Comparison of ENCODE assay signal across 26 mouse cellular contexts in the genomic region with DNA sequence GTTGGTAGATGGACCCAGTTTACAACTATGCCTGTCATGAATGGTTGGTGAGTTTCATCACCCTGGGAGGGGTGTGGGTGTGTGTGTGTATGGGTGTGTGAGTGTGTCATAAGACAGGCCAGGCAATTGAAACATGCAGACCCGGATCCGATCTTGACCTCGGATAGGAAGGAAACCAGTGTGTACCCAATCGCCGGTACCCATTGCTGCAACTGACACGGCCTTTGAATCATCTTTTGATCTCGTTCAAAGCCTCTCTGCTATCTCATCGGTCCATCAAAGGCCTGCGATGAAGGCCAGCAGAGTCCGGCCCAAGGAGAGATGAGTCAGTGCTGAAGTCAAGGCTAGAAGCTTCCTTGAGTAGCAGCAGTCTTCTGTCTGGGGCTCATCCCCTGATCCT.
DNase-seq lines count a peak whose midpoint lies in the region; ATAC-seq and TF ChIP-seq lines count a peak whose summit lies in the region.
"Had no signal": no experiment of that assay in that cellular context is flagged by ENCODE, and none has a peak within 500 bp of the region (broad histone marks: within the 10 kb centered on the region; RNA-seq: fewer than 3 reads in every experiment).

No protein-coding gene starts in this region.

- no peak overlapping the region for H3K9ac ChIP-seq in midbrain, embryonic 16.5 days (ENCODE audit: low read depth, low read length)
- H3K9ac ChIP-seq: embryonic facial prominence, embryonic 15.5 days; forebrain, embryonic 15.5 days; heart, embryonic 15.5 days; neural tube, embryonic 13.5 days had no signal

- no peak overlapping the region for H3K4me3 ChIP-seq in gastrocnemius, adult 2 months
- no peak overlapping the region for H3K4me3 ChIP-seq in lung, adult 2 months (replicated peaks; ENCODE audit: extremely low read depth, low read depth, low read length)
- H3K4me3 ChIP-seq in midbrain, embryonic 16.5 days (ENCODE audit: low read depth, low read length): no peak overlapping the region
- H3K4me3 ChIP-seq: embryonic facial prominence, embryonic 15.5 days; forebrain, embryonic 15.5 days; heart, embryonic 15.5 days; limb, embryonic 10.5 days; megakaryocyte, embryonic 14.5 days; myocyte; neural tube, embryonic 13.5 days had no signal

- WGBS in lung, adult 2 months: 56% methylated on average over 10 of the region's 10 CpGs
- 88% methylated on average over 10 of the region's 10 CpGs for WGBS in midbrain, embryonic 16.5 days

- no peaks in the 10 kb centered on the region for H3K27me3 ChIP-seq in midbrain, embryonic 16.5 days (ENCODE audit: control insufficient read depth, insufficient read depth, low read depth, low read length)
- H3K27me3 ChIP-seq: embryonic facial prominence, embryonic 15.5 days; forebrain, embryonic 15.5 days; neural tube, embryonic 13.5 days had no signal

- H3K9me3 ChIP-seq in midbrain, embryonic 16.5 days (replicated peaks; ENCODE audit: control insufficient read depth, low read length, poor library complexity, severe bottlenecking): no peaks in the 10 kb centered on the region
- H3K9me3 ChIP-seq: embryonic facial prominence, embryonic 15.5 days; forebrain, embryonic 15.5 days; heart, embryonic 15.5 days; limb, embryonic 10.5 days; megakaryocyte, embryonic 14.5 days; neural tube, embryonic 13.5 days had no signal

- no peak for TF ChIP-seq POLR2A in lung, adult 2 months (IDR thresholded peaks at IDR 0.05; ENCODE audit: borderline replicate concordance, extremely low read depth, low read depth, low read length)

- ATAC-seq in megakaryocyte progenitor cell, adult 5-6 weeks (replicated peaks; ENCODE audit: poor library complexity): peak; percentile 47
- no peak for ATAC-seq in midbrain, embryonic 16.5 days
- ATAC-seq: CD4-positive, CD25-positive, alpha-beta regulatory T cell, adult 4 months; forebrain, embryonic 15.5 days; hindbrain, postnatal 0 days; intestine, embryonic 16.5 days had no signal

- H3K4me2 ChIP-seq in midbrain, embryonic 16.5 days (ENCODE audit: low read length): no peak overlapping the region
- H3K4me2 ChIP-seq: embryonic facial prominence, embryonic 15.5 days; forebrain, embryonic 15.5 days; heart, embryonic 15.5 days; neural tube, embryonic 13.5 days had no signal

- TF ChIP-seq CTCF in gastrocnemius, adult 2 months (IDR thresholded peaks at IDR 0.05): no peak
- TF ChIP-seq CTCF in lung, adult 2 months (IDR thresholded peaks at IDR 0.05; ENCODE audit: insufficient read depth, low read length): no peak

- H3K27ac ChIP-seq in gastrocnemius, adult 2 months: no peak overlapping the region
- no peak overlapping the region for H3K27ac ChIP-seq in midbrain, embryonic 16.5 days (ENCODE audit: low read length)
- H3K27ac ChIP-seq: embryonic facial prominence, embryonic 15.5 days; forebrain, embryonic 15.5 days; heart, embryonic 15.5 days; hindbrain, postnatal 0 days; limb, embryonic 10.5 days; neural tube, embryonic 13.5 days had no signal

- peak; percentile 30 for DNase-seq in gastrocnemius, adult 2 months
- DNase-seq in gastrocnemius, postnatal 36 days: no peak
- peak; percentile 31 for DNase-seq in lung, postnatal 25 days (ENCODE audit: low spot score)
- DNase-seq in lung, adult 2 months: no peak
- peak; percentile 16 to 27 for DNase-seq in urinary bladder, postnatal 36 days (ENCODE audit: low spot score in 2 of 2)
- DNase-seq in urinary bladder, postnatal 10 days (ENCODE audit: low spot score): no peak
- DNase-seq: cerebellum, adult 11 months; cerebellum, adult 9-11 months; gastrocnemius, postnatal 10 days; heart, postnatal 4 days; kidney, adult 9 months; kidney, postnatal 14 days; liver; midbrain, embryonic 14.5 days had no signal

- intact Hi-C loops in gastrocnemius, adult 2 months (cut with DNase I): no loop called here
- intact Hi-C loops in gastrocnemius, postnatal 36 days (cut with DNase I): no loop called here

- peaks cover 3% of the 10 kb centered on the region for H3K4me1 ChIP-seq in lung, adult 2 months (ENCODE audit: control insufficient read depth, insufficient read depth, low read length)
- H3K4me1 ChIP-seq in midbrain, embryonic 16.5 days (ENCODE audit: control insufficient read depth, insufficient read depth, low read length): no peaks in the 10 kb centered on the region
- H3K4me1 ChIP-seq: embryonic facial prominence, embryonic 15.5 days; forebrain, embryonic 15.5 days; neural tube, embryonic 13.5 days had no signal

- no peaks in the 10 kb centered on the region for H3K36me3 ChIP-seq in midbrain, embryonic 16.5 days (ENCODE audit: control insufficient read depth, insufficient read depth, low read length)
- H3K36me3 ChIP-seq: embryonic facial prominence, embryonic 15.5 days; forebrain, embryonic 15.5 days; heart, embryonic 15.5 days; limb, embryonic 10.5 days; neural tube, embryonic 13.5 days had no signal

Comparison
In these comparisons a context has a peak if more than half of its experiments do, and no peak if none do; other contexts are left out.
1. DNase-seq: peak in gastrocnemius, adult 2 months (single experiment), lung, postnatal 25 days (single experiment) and urinary bladder, postnatal 36 days (2 of 2); none in gastrocnemius, postnatal 36 days (0 of 2), lung, adult 2 months (single experiment) and urinary bladder, postnatal 10 days (single experiment).